Mouse (Mus musculus) liver, adult 2 months (tissue): Measurements from ENCODE around the gene Ttll8. TPM values are rescaled to one million over a fixed set of nuclear protein-coding genes. Genes with fewer than 3 reads are reported as not detected.

ENCODE experiments used
- DNase-seq: peaks from one replicate; pipeline ENCODE4 v3.0.0-alpha.2; 2011; ENCODE audit warnings: low read depth, low spot score; ENCODE audit errors: extremely low read depth
- H3K27ac ChIP-seq: fragments of 200-500 bp; replicated peaks from 2 replicates; pipeline ENCODE4 v1.5.1; 2012; ENCODE audit warnings: low read depth, mild to moderate bottlenecking, control low read depth, inconsistent platforms, low read length; ENCODE audit not compliant: insufficient read depth
- H3K27me3 ChIP-seq: fragments of 200-500 bp; 2 replicates; pipeline ENCODE4 v1.6.1; 2012; ENCODE audit warnings: mild to moderate bottlenecking, moderate library complexity, low read length, inconsistent platforms; ENCODE audit not compliant: control insufficient read depth, insufficient read depth
- H3K36me3 ChIP-seq: fragments of 200-500 bp; 2 replicates; pipeline ENCODE4 v1.6.1; 2012; ENCODE audit warnings: low read length, inconsistent platforms; ENCODE audit not compliant: control insufficient read depth, insufficient read depth
- H3K4me1 ChIP-seq: fragments of 200-500 bp; 2 replicates; pipeline ENCODE4 v1.6.1; 2011; ENCODE audit warnings: low read length; ENCODE audit not compliant: control insufficient read depth, insufficient read depth
- H3K4me3 ChIP-seq: fragments of 200-500 bp; 2 replicates; pipeline ENCODE4 v1.5.1; 2011; ENCODE audit warnings: low read depth, mild to moderate bottlenecking, control low read depth, low read length, moderate library complexity; ENCODE audit not compliant: insufficient read depth
- H3K79me2 ChIP-seq: fragments of 200-500 bp; 2 replicates; pipeline ENCODE4 v1.6.1; 2012; ENCODE audit warnings: inconsistent platforms, mild to moderate bottlenecking, low read length, moderate library complexity; ENCODE audit not compliant: control insufficient read depth, insufficient read depth
- H3K9ac ChIP-seq: fragments of 200-500 bp; 2 replicates; pipeline ENCODE4 v1.6.1; 2012; ENCODE audit warnings: low read depth, mild to moderate bottlenecking, control low read depth, inconsistent platforms, low read length
- CTCF ChIP-seq: fragments of 200-500 bp; IDR thresholded peaks from 2 replicates; pipeline ENCODE4 v1.5.1; 2011; ENCODE audit warnings: low read depth, low read length, control low read depth
- POLR2A ChIP-seq: fragments of 200-500 bp; IDR thresholded peaks from 2 replicates; pipeline ENCODE4 v1.6.1; 2011; ENCODE audit warnings: low read length, control low read depth; ENCODE audit not compliant: insufficient read depth; ENCODE audit errors: extremely low read depth
- WGBS: fragments of 180-500 bp; shearing (Covaris S2); methylation state at CpG from one replicate; pipeline ENCODE4 v1.1.7; 2018; 5-methylcytosine and 5-hydroxymethylcytosine counted together
- polyA plus RNA-seq: library from polyadenylated mRNA; depleted of rRNA; stranded (reverse); fragments of >200 nt; gene quantifications from 2 replicates; pipeline ENCODE4 v1.2.3, GENCODE M21; 2012; rRNA removed
- total RNA-seq: library from RNA; depleted of rRNA; stranded (reverse); fragments of >200 nt; gene quantifications from 2 replicates; pipeline ENCODE4 v1.2.3, GENCODE M21; 2014; rRNA removed

Gene Ttll8
- total and polyA plus RNA-seq, 2 experiments = 0.02 to 0.28 TPM

DNA sequence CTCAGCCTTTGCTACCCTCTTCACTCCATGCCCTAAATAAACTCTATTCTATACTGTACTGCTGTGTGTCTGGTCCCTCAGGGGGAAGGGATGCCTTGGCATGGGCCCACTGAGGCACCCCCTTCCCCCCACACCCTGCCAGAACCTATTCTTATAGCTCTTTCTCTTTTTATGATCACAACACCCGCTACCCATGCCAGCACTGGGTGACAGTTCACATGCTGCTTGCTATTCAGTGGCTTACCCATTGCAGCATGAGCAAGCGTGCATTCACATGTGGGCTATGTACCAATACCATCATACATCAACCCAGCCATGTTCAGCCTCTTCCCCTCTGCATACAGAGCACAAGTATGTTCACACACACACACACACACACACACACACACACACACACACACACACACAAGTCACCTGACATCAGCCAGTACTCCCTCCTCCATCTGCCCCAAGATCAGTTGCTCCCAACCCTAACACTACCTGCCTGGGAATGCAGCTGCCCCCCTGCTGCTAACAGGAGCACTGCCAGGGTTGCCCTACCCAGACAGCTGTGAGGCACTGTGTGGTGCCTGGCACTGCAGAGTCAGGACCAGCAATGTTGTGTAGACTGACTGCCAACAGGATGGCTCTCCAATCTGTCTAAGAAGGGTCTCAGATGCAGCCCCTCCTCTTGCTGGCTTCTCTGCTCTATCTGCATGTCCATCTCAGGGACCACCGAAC, 112.5 kb downstream of the Ttll8 start:
- DNase-seq = no peak
- Histone ChIP-seq H3K4me3 (no peak overlapping the region), H3K79me2 (no peaks in the 10 kb centered on the region), H3K9ac (no peak overlapping the region), H3K36me3 (no peaks in the 10 kb centered on the region), H3K27ac (no peak overlapping the region), H3K27me3 (no peaks in the 10 kb centered on the region), H3K4me1 (peaks cover 4% of the 10 kb centered on the region; the same call in 1 of the 2 replicates)
- WGBS = 99% methylated on average over 3 of the region's 3 CpGs
- TF ChIP-seq CTCF (no peak), POLR2A (no peak)

DNA sequence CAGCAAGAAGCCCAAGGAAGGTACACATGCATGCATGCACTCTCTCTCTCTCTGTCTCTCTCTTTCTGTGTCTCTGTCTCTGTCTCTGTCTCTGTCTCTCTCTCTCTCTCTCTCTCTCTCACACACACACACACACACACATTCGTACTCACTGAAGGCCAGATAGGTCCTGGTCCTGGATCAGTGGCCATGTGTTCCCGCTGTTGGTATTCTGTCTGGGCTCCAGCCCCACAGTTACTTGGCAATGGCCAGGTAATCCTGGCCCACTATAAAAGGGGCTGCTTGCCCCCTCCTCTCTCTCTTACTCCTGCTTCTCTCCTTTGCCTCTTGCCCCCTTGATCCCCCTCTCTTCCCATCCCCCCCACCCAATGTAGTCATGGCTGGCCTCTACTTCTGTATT, 113.1 kb downstream of the Ttll8 start:
- no peak for TF ChIP-seq POLR2A
- no peak for TF ChIP-seq CTCF
- WGBS = 90% methylated on average over 2 of the region's 2 CpGs

More for the DNA sequence above, 113.1 kb downstream of the Ttll8 start:
- DNase-seq = no peak
- Histone ChIP-seq H3K79me2 (no peaks in the 10 kb centered on the region), H3K36me3 (no peaks in the 10 kb centered on the region), H3K4me1 (peaks cover 8% of the 10 kb centered on the region), H3K27ac (no peak overlapping the region), H3K9ac (no peak overlapping the region), H3K4me3 (no peak overlapping the region), H3K27me3 (no peaks in the 10 kb centered on the region)

Other genes with a start within 250 kb of the Ttll8 start
- gene Brd1, start 220.2 kb downstream of the Ttll8 start, total RNA-seq = 12.9 and 13.0 TPM in 2 replicates
- 3.6 and 4.8 TPM in 2 replicates for gene Brd1, start 220.2 kb downstream of the Ttll8 start, polyA plus RNA-seq
- gene Zbed4, start 202.8 kb downstream of the Ttll8 start, total RNA-seq = 2.8 and 4.2 TPM in 2 replicates
- gene Zbed4, start 202.8 kb downstream of the Ttll8 start, polyA plus RNA-seq = 1.8 and 1.9 TPM in 2 replicates
- 4.9 and 5.8 TPM in 2 replicates for gene Alg12, start 135.1 kb downstream of the Ttll8 start, total RNA-seq
- gene Alg12, start 135.1 kb downstream of the Ttll8 start, polyA plus RNA-seq = 9.4 and 14.4 TPM in 2 replicates
- gene Creld2, start 134.8 kb downstream of the Ttll8 start, total RNA-seq = 51.4 and 70.2 TPM in 2 replicates
- gene Creld2, start 134.8 kb downstream of the Ttll8 start, polyA plus RNA-seq = 32.6 and 32.9 TPM in 2 replicates
- gene Pim3, start 92.2 kb downstream of the Ttll8 start, total RNA-seq = 59.7 and 68.3 TPM in 2 replicates
- 17.7 and 31.2 TPM in 2 replicates for gene Pim3, start 92.2 kb downstream of the Ttll8 start, polyA plus RNA-seq
- 0.07 TPM in 1 of 2 replicates, not detected in the other for gene Mlc1, start 24.6 kb upstream of the Ttll8 start, total RNA-seq
- not detected in 2 replicates for gene Mlc1, start 24.6 kb upstream of the Ttll8 start, polyA plus RNA-seq
- not detected in 2 replicates for gene Mov10l1, start 28.5 kb upstream of the Ttll8 start, total RNA-seq
- gene Mov10l1, start 28.5 kb upstream of the Ttll8 start, polyA plus RNA-seq = not detected in 2 replicates
- gene Panx2, start 105.3 kb upstream of the Ttll8 start, total RNA-seq = not detected in 2 replicates
- not detected in 2 replicates for gene Panx2, start 105.3 kb upstream of the Ttll8 start, polyA plus RNA-seq
- gene Trabd, start 120.7 kb upstream of the Ttll8 start, total RNA-seq = 64.0 and 64.4 TPM in 2 replicates
- 65.5 and 81.6 TPM in 2 replicates for gene Trabd, start 120.7 kb upstream of the Ttll8 start, polyA plus RNA-seq
- gene Selenoo, start 134.7 kb upstream of the Ttll8 start, total RNA-seq = 91.0 and 101 TPM in 2 replicates
- gene Selenoo, start 134.7 kb upstream of the Ttll8 start, polyA plus RNA-seq = 105 and 122 TPM in 2 replicates
- gene Tubgcp6, start 168.7 kb upstream of the Ttll8 start, total RNA-seq = 6.5 and 7.5 TPM in 2 replicates
- 9.1 and 13.2 TPM in 2 replicates for gene Tubgcp6, start 168.7 kb upstream of the Ttll8 start, polyA plus RNA-seq
- gene Hdac10, start 174.3 kb upstream of the Ttll8 start, total RNA-seq = 10.0 and 10.5 TPM in 2 replicates
- 16.8 and 22.0 TPM in 2 replicates for gene Hdac10, start 174.3 kb upstream of the Ttll8 start, polyA plus RNA-seq
- gene Mapk12, start 186.3 kb upstream of the Ttll8 start, total RNA-seq = 2.4 and 3.3 TPM in 2 replicates
- 1.6 and 2.1 TPM in 2 replicates for gene Mapk12, start 186.3 kb upstream of the Ttll8 start, polyA plus RNA-seq
- 0.74 and 1.1 TPM in 2 replicates for gene Mapk11, start 195.2 kb upstream of the Ttll8 start, total RNA-seq
- gene Mapk11, start 195.2 kb upstream of the Ttll8 start, polyA plus RNA-seq = 1.1 and 1.3 TPM in 2 replicates
- gene Plxnb2, start 226.4 kb upstream of the Ttll8 start, total RNA-seq = 80.0 and 111 TPM in 2 replicates
- 189 and 199 TPM in 2 replicates for gene Plxnb2, start 226.4 kb upstream of the Ttll8 start, polyA plus RNA-seq
- gene Dennd6b, start 242.1 kb upstream of the Ttll8 start, total RNA-seq = 2.8 and 3.4 TPM in 2 replicates
- gene Dennd6b, start 242.1 kb upstream of the Ttll8 start, polyA plus RNA-seq = 8.4 and 10.0 TPM in 2 replicates